Mouse (Mus musculus): ENCODE measurements around the gene Vamp5. TPM values are rescaled to one million over a fixed set of nuclear protein-coding genes. Genes with fewer than 3 reads are reported as not detected.

Gene Vamp5
- total and polyA plus RNA-seq, 3 experiments = 465 to 593 TPM; not detected in 1

Other genes starting within 250 kb of the Vamp5 start
- not detected in 2 replicates for gene Atoh8, start 144.9 kb downstream of the Vamp5 start, total RNA-seq (2012; rRNA removed)
- not detected for gene Atoh8, start 144.9 kb downstream of the Vamp5 start, polyA plus RNA-seq (2012; ENCODE audit: insufficient read depth in 1 of 2, insufficient read length in 2 of 2, low read depth in 1 of 2, low replicate concordance in 2 of 2, missing spikeins in 1 of 2)
- not detected in 2 replicates for gene Sftpb, start 75.9 kb downstream of the Vamp5 start, total RNA-seq (2012; rRNA removed)
- not detected for gene Sftpb, start 75.9 kb downstream of the Vamp5 start, polyA plus RNA-seq (2012; ENCODE audit: insufficient read depth in 1 of 2, insufficient read length in 2 of 2, low read depth in 1 of 2, low replicate concordance in 2 of 2, missing spikeins in 1 of 2)
- 106 and 113 TPM in 2 replicates for gene Usp39, start 35.3 kb downstream of the Vamp5 start, total RNA-seq (2012; rRNA removed)
- 100 to 1,000 TPM in 1 of 2 experiments, not detected in 1; 103 TPM for gene Usp39, start 35.3 kb downstream of the Vamp5 start, polyA plus RNA-seq (2012; ENCODE audit: insufficient read depth in 1 of 2, insufficient read length in 2 of 2, low read depth in 1 of 2, low replicate concordance in 2 of 2, missing spikeins in 1 of 2)
- 13.8 and 14.2 TPM in 2 replicates for gene 0610030E20Rik, start 33.2 kb downstream of the Vamp5 start, total RNA-seq (2012; rRNA removed)
- gene 0610030E20Rik, start 33.2 kb downstream of the Vamp5 start, polyA plus RNA-seq (2012; ENCODE audit: insufficient read depth in 1 of 2, insufficient read length in 2 of 2, low read depth in 1 of 2, low replicate concordance in 2 of 2, missing spikeins in 1 of 2) = 10 to 100 TPM in 1 of 2 experiments, not detected in 1; 28.5 TPM
- 0.15 and 0.16 TPM in 2 replicates for gene Tmem150a, start 25.0 kb downstream of the Vamp5 start, total RNA-seq (2012; rRNA removed)
- 1 to 10 TPM in 1 of 2 experiments, not detected in 1; 2.5 TPM for gene Tmem150a, start 25.0 kb downstream of the Vamp5 start, polyA plus RNA-seq (2012; ENCODE audit: insufficient read depth in 1 of 2, insufficient read length in 2 of 2, low read depth in 1 of 2, low replicate concordance in 2 of 2, missing spikeins in 1 of 2)
- gene Rnf181, start 13.5 kb downstream of the Vamp5 start, total RNA-seq (2012; rRNA removed) = 47.2 and 50.7 TPM in 2 replicates
- 100 to 1,000 TPM; 107 to 268 TPM for gene Rnf181, start 13.5 kb downstream of the Vamp5 start, polyA plus RNA-seq (2012; ENCODE audit: insufficient read depth in 1 of 2, insufficient read length in 2 of 2, low read depth in 1 of 2, low replicate concordance in 2 of 2, missing spikeins in 1 of 2)
- 130 and 164 TPM in 2 replicates for gene Vamp8, start 10.2 kb upstream of the Vamp5 start, total RNA-seq (2012; rRNA removed)
- 100 to 1,000 TPM in 1 of 2 experiments, not detected in 1; 179 TPM for gene Vamp8, start 10.2 kb upstream of the Vamp5 start, polyA plus RNA-seq (2012; ENCODE audit: insufficient read depth in 1 of 2, insufficient read length in 2 of 2, low read depth in 1 of 2, low replicate concordance in 2 of 2, missing spikeins in 1 of 2)
- gene Ggcx, start 33.8 kb upstream of the Vamp5 start, total RNA-seq (2012; rRNA removed) = 5.0 and 5.2 TPM in 2 replicates
- gene Ggcx, start 33.8 kb upstream of the Vamp5 start, polyA plus RNA-seq (2012; ENCODE audit: insufficient read depth in 1 of 2, insufficient read length in 2 of 2, low read depth in 1 of 2, low replicate concordance in 2 of 2, missing spikeins in 1 of 2) = 1 to 10 TPM in 1 of 2 experiments, not detected in 1; 5.4 TPM
- gene Mat2a, start 59.1 kb upstream of the Vamp5 start, total RNA-seq (2012; rRNA removed) = 233 and 319 TPM in 2 replicates
- 1,000 to 10,000 TPM in 1 of 2 experiments, 100 to 1,000 TPM in 1; 357 to 3,179 TPM for gene Mat2a, start 59.1 kb upstream of the Vamp5 start, polyA plus RNA-seq (2012; ENCODE audit: insufficient read depth in 1 of 2, insufficient read length in 2 of 2, low read depth in 1 of 2, low replicate concordance in 2 of 2, missing spikeins in 1 of 2)
- not detected in 2 replicates for gene Sh2d6, start 141.2 kb upstream of the Vamp5 start, total RNA-seq (2012; rRNA removed)
- gene Sh2d6, start 141.2 kb upstream of the Vamp5 start, polyA plus RNA-seq (2012; ENCODE audit: insufficient read depth in 1 of 2, insufficient read length in 2 of 2, low read depth in 1 of 2, low replicate concordance in 2 of 2, missing spikeins in 1 of 2) = under 1 TPM in 1 of 2 experiments, not detected in 1; 0.17 TPM
- 222 and 241 TPM in 2 replicates for gene Capg, start 163.9 kb upstream of the Vamp5 start, total RNA-seq (2012; rRNA removed)
- 100 to 1,000 TPM in 1 of 2 experiments, not detected in 1; 283 TPM for gene Capg, start 163.9 kb upstream of the Vamp5 start, polyA plus RNA-seq (2012; ENCODE audit: insufficient read depth in 1 of 2, insufficient read length in 2 of 2, low read depth in 1 of 2, low replicate concordance in 2 of 2, missing spikeins in 1 of 2)
- 4.2 and 4.6 TPM in 2 replicates for gene Elmod3, start 217.9 kb upstream of the Vamp5 start, total RNA-seq (2012; rRNA removed)
- gene Elmod3, start 217.9 kb upstream of the Vamp5 start, polyA plus RNA-seq (2012; ENCODE audit: insufficient read depth in 1 of 2, insufficient read length in 2 of 2, low read depth in 1 of 2, low replicate concordance in 2 of 2, missing spikeins in 1 of 2) = 10 to 100 TPM in 1 of 2 experiments, not detected in 1; 14.1 TPM
- 35.1 and 40.3 TPM in 2 replicates for gene Retsat, start 218.0 kb upstream of the Vamp5 start, total RNA-seq (2012; rRNA removed)
- 10 to 100 TPM in 1 of 2 experiments, not detected in 1; 61.5 TPM for gene Retsat, start 218.0 kb upstream of the Vamp5 start, polyA plus RNA-seq (2012; ENCODE audit: insufficient read depth in 1 of 2, insufficient read length in 2 of 2, low read depth in 1 of 2, low replicate concordance in 2 of 2, missing spikeins in 1 of 2)
- gene Tgoln1, start 236.5 kb upstream of the Vamp5 start, total RNA-seq (2012; rRNA removed) = 19.3 and 23.9 TPM in 2 replicates
- 100 to 1,000 TPM in 1 of 2 experiments, 10 to 100 TPM in 1; 20.6 to 106 TPM for gene Tgoln1, start 236.5 kb upstream of the Vamp5 start, polyA plus RNA-seq (2012; ENCODE audit: insufficient read depth in 1 of 2, insufficient read length in 2 of 2, low read depth in 1 of 2, low replicate concordance in 2 of 2, missing spikeins in 1 of 2)

Measured in MEL (cell line).